Mouse (Mus musculus) neural tube, embryonic 10.5 days (tissue): ENCODE data around the gene Zbbx.

Source experiments
- DNase-seq: peaks from one replicate; pipeline ENCODE4 v3.0.0-alpha.2; 2017; ENCODE audit warnings: low spot score; ENCODE audit errors: extremely low spot score

Zbbx gene

DNA sequence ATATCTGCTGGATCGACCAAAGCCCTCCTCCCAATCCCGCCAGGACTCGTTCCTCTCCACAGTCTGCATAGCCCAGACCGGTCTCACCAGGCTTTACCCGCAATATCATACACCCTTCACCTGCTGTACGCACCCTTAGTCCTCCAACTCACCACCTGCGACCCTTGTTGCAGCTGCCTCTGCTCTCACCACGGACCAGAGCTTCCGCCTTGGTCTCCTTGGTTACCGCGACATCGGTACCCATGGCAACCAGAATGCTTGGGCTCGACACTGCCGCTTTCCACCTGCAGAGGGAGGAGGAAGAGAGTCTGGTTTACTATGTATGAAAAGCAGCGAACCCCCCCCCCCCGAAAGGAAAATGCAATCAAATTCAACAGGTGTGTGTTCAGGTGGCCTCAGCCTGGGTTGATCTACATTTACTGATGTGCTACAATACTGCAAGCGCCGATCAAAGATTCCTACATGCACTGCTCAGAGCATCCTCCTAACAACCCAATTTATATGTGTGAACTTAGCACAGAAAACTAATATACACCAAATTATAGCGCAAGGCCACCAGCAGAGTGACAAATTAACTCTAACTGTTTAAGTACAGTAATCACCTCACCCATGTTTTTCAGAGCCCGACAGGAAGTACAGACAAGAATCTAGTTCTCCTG, at the start of gene Zbbx:
TSS of gene Zbbx (minus strand) at position 197 of the 659 bp plus-strand sequence.
- DNase-seq: peak; percentile 68

- peak; percentile 57 for DNase-seq
Observed at GRCm38 (mm10) chr3:75202808-75203503, 38.1 kb upstream of the Zbbx start.

GRCm38 (mm10) chr3:75182606-75183005, 17.8 kb upstream of the Zbbx start:
- no peak for DNase-seq

- no peak for DNase-seq
Observed at GRCm38 (mm10) chr3:75141876-75142275, 23.0 kb downstream of the Zbbx start.

DNA sequence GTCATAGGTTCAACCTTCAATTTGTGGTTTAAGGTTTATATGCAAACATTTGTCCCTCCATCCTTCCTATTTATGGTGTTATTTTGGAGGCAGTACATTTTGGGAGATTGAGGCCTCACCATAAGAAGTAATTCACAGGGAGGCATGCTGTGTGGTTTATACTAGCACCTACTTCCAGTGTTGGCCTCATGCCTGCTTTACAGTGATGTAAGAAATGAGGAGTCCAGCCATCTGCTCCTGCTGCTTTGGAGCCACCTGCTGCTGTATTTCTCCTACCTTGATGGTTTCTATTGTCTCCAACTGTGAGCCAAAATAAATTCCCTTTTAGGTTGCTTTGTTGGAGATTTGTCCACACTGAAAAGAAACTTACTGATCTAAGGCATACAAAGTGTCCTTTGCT, 60.0 kb downstream of the Zbbx start:
- no peak for DNase-seq

DNA sequence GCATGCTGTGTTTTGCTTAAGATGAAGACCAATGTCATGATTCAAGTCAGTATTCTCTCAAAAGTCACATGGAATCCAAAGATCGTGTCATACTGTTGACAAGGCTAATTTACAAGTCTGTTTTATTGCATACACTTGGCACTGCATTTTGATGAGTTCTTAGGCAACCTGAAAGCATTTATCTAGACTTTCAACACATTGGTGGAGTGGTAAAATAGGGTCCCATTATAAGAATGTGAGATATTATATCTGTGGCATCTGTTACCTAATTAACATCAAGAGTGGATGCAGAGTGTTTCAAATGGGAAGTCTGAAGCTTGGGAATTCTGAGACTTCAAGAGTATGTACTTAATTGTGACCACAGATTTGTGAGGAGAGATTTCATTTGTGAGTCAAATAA, 79.1 kb downstream of the Zbbx start:
- no peak for DNase-seq

GRCm38 (mm10) chr3:75078906-75079305, 85.9 kb downstream of the Zbbx start:
- DNase-seq: no peak

DNA sequence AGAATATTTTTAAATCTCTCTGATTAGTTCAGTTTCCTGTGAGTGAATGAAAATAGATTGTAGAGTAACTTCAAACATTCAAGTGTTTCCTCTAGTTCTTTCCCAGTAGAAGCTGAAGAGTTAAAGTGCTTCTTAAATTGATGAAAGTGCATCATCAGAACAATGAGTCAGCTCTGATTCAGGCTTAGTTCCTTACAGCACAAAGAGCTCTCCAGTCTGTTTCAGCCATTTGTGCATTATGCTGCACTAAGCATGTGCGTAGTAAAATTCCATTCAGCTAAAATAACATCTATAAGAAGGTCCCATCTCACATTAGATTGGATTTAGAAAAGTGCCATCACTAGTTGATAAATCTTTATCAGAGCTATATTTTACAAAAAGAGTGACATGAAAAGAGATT, 155.1 kb downstream of the Zbbx start:
- no peak for DNase-seq
